Mouse (Mus musculus): ENCODE data around the gene Smim11. TPM values are rescaled to one million over a fixed set of nuclear protein-coding genes. Genes with fewer than 3 reads are reported as not detected.

Smim11 gene
- polyA plus RNA-seq, 1 experiment from 2014 or later: 101 TPM

- no peak for ATAC-seq
- no peak overlapping the region for H3K27ac ChIP-seq (ENCODE audit: low read length)
- no peak overlapping the region for H3K9ac ChIP-seq (ENCODE audit: low read depth, low read length)
- no peaks in the 10 kb centered on the region for H3K36me3 ChIP-seq (ENCODE audit: control insufficient read depth, insufficient read depth, low read length)
- no peak overlapping the region for H3K4me3 ChIP-seq (ENCODE audit: low read length)
- H3K9me3 ChIP-seq (ENCODE audit: control insufficient read depth, low read length): no peaks in the 10 kb centered on the region
- WGBS: 64% methylated on average over 11 of the region's 11 CpGs
- H3K4me1 ChIP-seq (ENCODE audit: control insufficient read depth, insufficient read depth, low read length): peaks cover 11% of the 10 kb centered on the region
- H3K27me3 ChIP-seq (replicated peaks; ENCODE audit: control insufficient read depth, insufficient read depth, low read length): no peaks in the 10 kb centered on the region
- H3K4me2 ChIP-seq (ENCODE audit: low read depth, low read length): no peak overlapping the region
Measured at GRCm38 (mm10) chr16:92355982-92356381, 54.9 kb downstream of the Smim11 start.

- no peaks in the 10 kb centered on the region for H3K9me3 ChIP-seq (ENCODE audit: control insufficient read depth, low read length)
- H3K27me3 ChIP-seq (replicated peaks; ENCODE audit: control insufficient read depth, insufficient read depth, low read length): no peaks in the 10 kb centered on the region
- H3K27ac ChIP-seq (ENCODE audit: low read length): no peak overlapping the region
- H3K4me1 ChIP-seq (ENCODE audit: control insufficient read depth, insufficient read depth, low read length): peaks cover 11% of the 10 kb centered on the region
- H3K4me2 ChIP-seq (ENCODE audit: low read depth, low read length): no peak overlapping the region
- no peak overlapping the region for H3K4me3 ChIP-seq (ENCODE audit: low read length)
- H3K36me3 ChIP-seq (ENCODE audit: control insufficient read depth, insufficient read depth, low read length): no peaks in the 10 kb centered on the region
- no peak overlapping the region for H3K9ac ChIP-seq (ENCODE audit: low read depth, low read length)
- WGBS: 68% methylated on average over 9 of the region's 9 CpGs
- ATAC-seq: peak; percentile 66
Measured at GRCm38 (mm10) chr16:92357023-92357422, 55.9 kb downstream of the Smim11 start.

DNA sequence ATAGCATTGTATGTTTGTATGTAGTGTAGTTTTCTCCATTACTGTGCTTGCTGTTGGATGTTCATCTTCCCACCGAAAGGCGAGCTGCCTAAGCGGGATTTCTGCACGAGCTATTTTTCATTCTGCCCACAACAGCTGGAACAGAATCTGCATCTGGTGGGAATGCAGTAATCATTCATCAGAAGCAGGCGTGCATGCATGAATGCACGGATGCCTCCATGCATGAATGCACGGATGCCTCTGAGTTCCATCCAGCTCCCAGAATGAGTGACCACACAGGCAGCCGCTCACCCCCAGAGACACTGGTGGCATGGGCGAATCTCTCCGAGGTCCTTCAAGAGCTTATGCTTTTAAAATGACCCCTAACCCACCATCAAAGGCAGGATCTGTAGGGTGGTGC, 56.5 kb downstream of the Smim11 start:
- no peak for ATAC-seq
- no peak overlapping the region for H3K4me2 ChIP-seq (ENCODE audit: low read depth, low read length)
- H3K27ac ChIP-seq (ENCODE audit: low read length): no peak overlapping the region
- 73% methylated on average over 10 of the region's 10 CpGs for WGBS
- no peaks in the 10 kb centered on the region for H3K27me3 ChIP-seq (replicated peaks; ENCODE audit: control insufficient read depth, insufficient read depth, low read length)
- H3K9ac ChIP-seq (ENCODE audit: low read depth, low read length): no peak overlapping the region
- peaks cover 11% of the 10 kb centered on the region for H3K4me1 ChIP-seq (ENCODE audit: control insufficient read depth, insufficient read depth, low read length)
- H3K4me3 ChIP-seq (ENCODE audit: low read length): no peak overlapping the region
- no peaks in the 10 kb centered on the region for H3K36me3 ChIP-seq (ENCODE audit: control insufficient read depth, insufficient read depth, low read length)
- H3K9me3 ChIP-seq (ENCODE audit: control insufficient read depth, low read length): no peaks in the 10 kb centered on the region

DNA sequence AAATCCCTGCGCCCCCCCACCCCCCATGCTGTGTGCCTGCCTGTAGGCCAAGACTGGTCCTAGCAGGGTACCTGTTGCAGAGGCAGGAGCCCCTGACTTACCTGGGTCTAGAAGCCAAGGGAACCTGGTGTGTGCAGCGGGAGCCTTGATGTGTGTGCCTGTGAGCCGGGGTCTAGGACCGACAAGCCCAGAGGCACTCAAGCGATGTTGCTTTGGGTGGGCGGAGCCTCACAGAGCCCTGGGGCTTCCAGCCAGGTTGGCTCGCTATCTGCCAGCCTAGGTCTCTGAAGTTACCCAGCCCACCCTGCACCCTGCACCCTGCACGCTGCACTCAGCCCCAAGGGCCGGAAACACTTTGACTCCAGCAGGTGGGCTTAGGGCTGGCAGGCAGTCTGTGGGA, 57.6 kb downstream of the Smim11 start:
- no peak for ATAC-seq
- H3K27ac ChIP-seq (ENCODE audit: low read length): no peak overlapping the region

DNA sequence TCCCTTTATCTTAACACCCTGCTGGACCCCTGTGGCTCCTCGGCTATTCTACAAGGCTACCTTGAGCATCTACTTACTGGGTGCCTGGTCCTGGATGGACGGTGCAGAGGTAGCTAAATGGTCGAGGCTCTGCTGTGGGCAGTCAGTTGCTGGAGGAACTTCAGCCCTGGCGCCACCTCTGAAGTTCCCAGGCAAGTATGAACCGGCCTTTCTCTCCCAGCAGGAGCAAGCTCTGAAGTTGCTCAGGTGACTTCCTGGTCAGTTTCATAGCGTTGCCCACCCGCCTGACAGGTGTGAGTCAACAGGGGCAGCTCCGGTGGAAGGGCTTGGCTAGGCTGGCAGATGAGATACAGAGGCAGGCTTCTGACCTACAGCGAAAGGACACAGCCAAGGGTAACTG, 58.1 kb downstream of the Smim11 start, which contains the start of gene Kcne1:
Gene Kcne1, minus strand, starts transcription at position 240 of the 400 bp plus-strand sequence.
- Histone ChIP-seq H3K9ac (ENCODE audit: low read depth, low read length) (no peak within 1 kb of the TSS), H3K9me3 (ENCODE audit: control insufficient read depth, low read length) (no peaks in the 10 kb centered on the region), H3K36me3 (ENCODE audit: control insufficient read depth, insufficient read depth, low read length) (no peaks in the 10 kb centered on the region), H3K27me3 (replicated peaks; ENCODE audit: control insufficient read depth, insufficient read depth, low read length) (no peaks in the 10 kb centered on the region), H3K4me1 (ENCODE audit: control insufficient read depth, insufficient read depth, low read length) (peaks cover 11% of the 10 kb centered on the region), H3K27ac (ENCODE audit: low read length) (no peak within 1 kb of the TSS), H3K4me2 (ENCODE audit: low read depth, low read length) (no peak within 1 kb of the TSS), H3K4me3 (ENCODE audit: low read length) (no peak within 1 kb of the TSS)
- no peak; the same call in 1 of the 2 replicates for ATAC-seq
- 53% methylated on average over 9 of the region's 9 CpGs for WGBS

More for the DNA sequence above, 57.6 kb downstream of the Smim11 start:
- Histone ChIP-seq H3K4me2 (ENCODE audit: low read depth, low read length) (no peak overlapping the region), H3K36me3 (ENCODE audit: control insufficient read depth, insufficient read depth, low read length) (no peaks in the 10 kb centered on the region), H3K27me3 (replicated peaks; ENCODE audit: control insufficient read depth, insufficient read depth, low read length) (no peaks in the 10 kb centered on the region), H3K4me3 (ENCODE audit: low read length) (no peak overlapping the region), H3K9me3 (ENCODE audit: control insufficient read depth, low read length) (no peaks in the 10 kb centered on the region), H3K9ac (ENCODE audit: low read depth, low read length) (no peak overlapping the region), H3K4me1 (ENCODE audit: control insufficient read depth, insufficient read depth, low read length) (peaks cover 11% of the 10 kb centered on the region)
- 24% methylated on average over 9 of the region's 9 CpGs for WGBS

DNA sequence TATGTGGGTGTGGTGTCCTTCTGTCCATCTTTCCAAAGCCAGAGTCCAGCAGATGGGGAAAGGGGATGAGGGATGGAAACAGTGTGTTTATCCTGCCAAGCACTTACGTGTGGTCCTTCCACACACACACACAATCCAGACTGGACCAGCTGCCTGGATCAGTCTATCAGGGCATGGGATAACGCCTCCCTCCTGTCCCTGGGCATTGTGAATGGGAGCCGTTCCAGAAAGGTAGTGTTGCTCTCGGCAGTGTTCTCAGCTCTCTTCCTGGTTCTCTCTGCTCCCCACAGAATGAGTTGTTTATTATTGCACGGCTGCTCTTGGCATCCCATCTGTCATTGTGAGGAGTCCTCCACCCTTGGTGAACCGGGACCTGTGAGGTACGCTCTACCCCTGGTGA, 59.6 kb downstream of the Smim11 start:
- Histone ChIP-seq H3K27ac (ENCODE audit: low read length) (no peak overlapping the region), H3K9ac (ENCODE audit: low read depth, low read length) (no peak overlapping the region), H3K4me3 (ENCODE audit: low read length) (no peak overlapping the region), H3K9me3 (ENCODE audit: control insufficient read depth, low read length) (no peaks in the 10 kb centered on the region), H3K36me3 (ENCODE audit: control insufficient read depth, insufficient read depth, low read length) (no peaks in the 10 kb centered on the region), H3K4me2 (ENCODE audit: low read depth, low read length) (no peak overlapping the region), H3K27me3 (replicated peaks; ENCODE audit: control insufficient read depth, insufficient read depth, low read length) (no peaks in the 10 kb centered on the region), H3K4me1 (ENCODE audit: control insufficient read depth, insufficient read depth, low read length) (peaks cover 11% of the 10 kb centered on the region)
- 57% methylated on average over 7 of the region's 7 CpGs for WGBS
- no peak for ATAC-seq

Other genes with a start within 250 kb of the Smim11 start
- 93.1 and 106 TPM in 2 replicates for gene Mrps6, start 243.0 kb upstream of the Smim11 start, polyA plus RNA-seq (2015; fragmentation: Nextera tagmentation; extraction: Ambion mirVana)
- gene Gm49711, start 243.0 kb upstream of the Smim11 start, polyA plus RNA-seq (2015; fragmentation: Nextera tagmentation; extraction: Ambion mirVana): not detected in 2 replicates
- 3.2 and 3.5 TPM in 2 replicates for gene Slc5a3, start 243.0 kb upstream of the Smim11 start, polyA plus RNA-seq (2015; fragmentation: Nextera tagmentation; extraction: Ambion mirVana)
- gene Kcne2, start 8.9 kb upstream of the Smim11 start, polyA plus RNA-seq (2015; fragmentation: Nextera tagmentation; extraction: Ambion mirVana): 0.10 and 0.21 TPM in 2 replicates
- gene Fam243, start 20.2 kb downstream of the Smim11 start, polyA plus RNA-seq (2015; fragmentation: Nextera tagmentation; extraction: Ambion mirVana): not detected in 2 replicates
- not detected in 2 replicates for gene Kcne1, start 58.2 kb downstream of the Smim11 start, polyA plus RNA-seq (2015; fragmentation: Nextera tagmentation; extraction: Ambion mirVana)
- 23.6 and 28.1 TPM in 2 replicates for gene Rcan1, start 169.6 kb downstream of the Smim11 start, polyA plus RNA-seq (2015; fragmentation: Nextera tagmentation; extraction: Ambion mirVana)
- gene Clic6, start 184.4 kb downstream of the Smim11 start, polyA plus RNA-seq (2015; fragmentation: Nextera tagmentation; extraction: Ambion mirVana): 57.4 and 76.6 TPM in 2 replicates

All from intestine, embryonic 16.5 days (tissue).